Mouse (Mus musculus) T-cell, adult 66 days (primary cell): Measurements from ENCODE around the gene Ube2t. TPM values are rescaled to one million over a fixed set of nuclear protein-coding genes. Genes with fewer than 3 reads are reported as not detected.

Source experiments
- total RNA-seq, 2 experiments: library from RNA; stranded (reverse); gene quantifications; 3 replicates in 1 of 2; 4 replicates in 1 of 2; pipeline ENCODE4 v1.2.4; 2023

Ube2t gene
- 10 to 100 TPM; 21.5 to 25.4 TPM for total RNA-seq

DNA sequence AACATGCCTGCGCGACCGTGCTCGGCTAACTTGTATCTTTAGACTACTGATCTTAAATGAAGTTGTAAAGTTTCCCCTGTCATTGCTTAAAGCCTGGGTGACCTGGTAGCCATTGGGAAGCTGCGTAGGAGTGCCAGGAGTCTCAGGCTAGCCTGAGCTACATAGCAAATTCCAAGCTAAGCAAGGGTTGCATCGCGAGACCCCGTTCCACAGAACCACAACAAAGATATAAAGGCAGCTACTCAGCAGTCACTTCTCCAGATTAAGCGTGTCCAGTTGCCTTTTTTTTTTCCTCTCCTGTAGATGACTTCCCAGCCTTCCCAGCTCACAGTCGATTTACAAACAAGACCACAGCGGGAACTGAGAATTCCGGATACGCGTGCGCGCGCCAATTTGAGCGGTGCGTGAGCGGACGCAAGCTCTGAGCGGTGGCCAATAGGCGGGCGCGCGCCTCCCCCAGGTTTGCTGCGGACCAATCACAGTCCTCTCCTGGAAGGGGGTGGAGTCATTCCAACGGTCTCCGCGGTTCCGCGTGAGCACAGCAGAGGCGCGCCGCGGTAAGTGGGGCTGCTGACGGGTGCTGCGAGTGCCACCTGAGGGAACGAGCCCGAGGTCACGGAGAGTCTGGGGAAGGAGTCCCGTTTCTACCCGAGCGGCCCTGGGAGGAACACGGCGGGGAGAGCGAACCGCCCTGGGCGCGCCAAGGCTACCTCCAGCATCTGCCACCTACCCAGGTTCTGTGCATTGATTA is at the start of gene Ube2t:
Gene Ube2t, plus strand, starts transcription at position 513 of the 751 bp plus-strand sequence.

DNA sequence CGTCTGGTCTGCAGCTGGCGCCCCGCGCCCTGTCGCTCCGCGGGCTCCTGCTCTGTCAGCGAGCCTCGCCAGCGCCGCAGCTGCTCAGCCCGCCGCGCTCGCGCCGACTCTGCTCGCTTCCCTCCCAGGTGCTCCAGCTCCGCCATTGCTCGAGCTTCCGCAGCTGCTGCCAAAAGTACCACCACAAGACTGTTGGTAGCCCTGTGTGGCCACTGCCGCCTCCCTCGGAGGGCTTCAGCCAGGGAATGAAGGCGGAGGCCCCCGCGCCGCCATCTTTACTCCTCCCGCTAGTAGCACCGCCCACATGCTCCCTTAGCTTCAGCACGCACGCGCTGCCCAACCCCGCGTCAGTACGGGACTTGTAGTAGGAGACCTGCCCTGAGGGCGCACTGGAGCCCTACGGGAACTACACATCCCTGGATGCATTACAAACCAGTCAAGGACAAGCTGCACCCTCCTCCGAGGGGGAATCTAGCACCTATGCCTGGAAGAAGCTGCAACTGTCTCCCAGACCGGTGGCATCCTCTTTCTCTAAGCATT is 6.7 kb upstream of the Ube2t start, which contains the start of gene Ppp1r12b:
Gene Ppp1r12b, minus strand, starts transcription at position 306 of the 540 bp plus-strand sequence.

Other genes starting within 250 kb of the Ube2t start
- 10 to 100 TPM; 23.6 to 27.4 TPM for gene Ppp1r12b, start 6.6 kb upstream of the Ube2t start, total RNA-seq
- gene Lgr6, start 142.7 kb downstream of the Ube2t start, total RNA-seq, result not detected
- gene Ptpn7, start 170.1 kb downstream of the Ube2t start, total RNA-seq, result 10 to 100 TPM; 80.2 to 85.6 TPM
- gene Arl8a, start 184.3 kb downstream of the Ube2t start, total RNA-seq, result 10 to 100 TPM; 53.7 to 58.0 TPM
- not detected for gene Gpr37l1, start 205.1 kb downstream of the Ube2t start, total RNA-seq